Mouse (Mus musculus) gastrocnemius, postnatal 4 days (tissue): ENCODE data around the gene Atp9a. TPM values are rescaled to one million over a fixed set of nuclear protein-coding genes. Genes with fewer than 3 reads are reported as not detected.

Experiments used
- DNase-seq, 2 experiments: peaks; one replicate each; pipeline ENCODE4 v3.0.0; 2021 to 2022; ENCODE audit warnings: low spot score in 2 of 2, mixed read lengths in 2 of 2
- total RNA-seq, 2 experiments: library from RNA; stranded (reverse); gene quantifications; 2 replicates each; pipeline ENCODE4 v1.2.3; 2021

Atp9a gene
- total RNA-seq, 2 experiments from 2014 or later, result 69.3 to 86.1 TPM

DNA sequence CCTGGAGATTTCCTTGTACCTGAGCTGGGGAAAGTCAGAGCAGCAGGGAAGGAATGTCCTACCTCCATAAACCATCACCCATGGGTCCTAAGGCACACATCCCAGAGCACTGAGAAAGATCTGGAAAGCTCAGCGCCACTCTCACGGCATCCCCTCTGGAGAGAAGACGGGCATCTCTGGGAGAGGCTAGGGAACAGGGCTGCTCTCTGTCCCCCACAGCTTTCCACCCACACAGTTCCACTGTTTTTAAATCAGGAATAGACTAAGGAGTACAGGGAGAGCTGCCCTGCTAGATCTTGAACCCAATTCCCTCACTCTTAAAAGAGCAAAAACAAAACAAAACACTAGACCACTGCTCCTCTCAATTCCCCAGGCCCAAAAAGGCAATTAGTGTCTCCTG lies 57.5 kb downstream of the Atp9a start:
- no peak for DNase-seq

- no peak for DNase-seq
Measured at GRCm38 (mm10) chr2:168683520-168684150, 58.6 kb downstream of the Atp9a start.

GRCm38 (mm10) chr2:168682721-168683120 lies 59.5 kb downstream of the Atp9a start:
- DNase-seq, result no peak

DNA sequence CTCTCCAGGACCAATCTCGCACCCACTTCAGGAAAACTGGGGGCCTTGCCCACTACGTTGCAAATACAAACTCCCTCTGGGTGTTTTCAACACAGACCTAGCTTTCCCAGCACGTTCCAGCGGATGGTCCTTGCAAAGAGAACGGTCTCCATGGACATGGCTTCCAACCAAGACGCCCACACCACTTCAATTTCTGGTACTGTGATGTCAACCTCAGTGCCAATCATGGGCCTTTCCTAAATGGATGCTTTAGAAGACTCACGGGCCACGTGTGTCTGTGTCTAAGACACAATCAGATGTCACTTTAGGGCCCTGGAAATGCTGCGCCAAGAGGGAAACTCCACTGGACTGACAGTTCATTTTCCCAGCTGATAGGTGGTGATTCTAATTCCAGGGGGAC lies 60.7 kb downstream of the Atp9a start:
- no peak for DNase-seq

DNA sequence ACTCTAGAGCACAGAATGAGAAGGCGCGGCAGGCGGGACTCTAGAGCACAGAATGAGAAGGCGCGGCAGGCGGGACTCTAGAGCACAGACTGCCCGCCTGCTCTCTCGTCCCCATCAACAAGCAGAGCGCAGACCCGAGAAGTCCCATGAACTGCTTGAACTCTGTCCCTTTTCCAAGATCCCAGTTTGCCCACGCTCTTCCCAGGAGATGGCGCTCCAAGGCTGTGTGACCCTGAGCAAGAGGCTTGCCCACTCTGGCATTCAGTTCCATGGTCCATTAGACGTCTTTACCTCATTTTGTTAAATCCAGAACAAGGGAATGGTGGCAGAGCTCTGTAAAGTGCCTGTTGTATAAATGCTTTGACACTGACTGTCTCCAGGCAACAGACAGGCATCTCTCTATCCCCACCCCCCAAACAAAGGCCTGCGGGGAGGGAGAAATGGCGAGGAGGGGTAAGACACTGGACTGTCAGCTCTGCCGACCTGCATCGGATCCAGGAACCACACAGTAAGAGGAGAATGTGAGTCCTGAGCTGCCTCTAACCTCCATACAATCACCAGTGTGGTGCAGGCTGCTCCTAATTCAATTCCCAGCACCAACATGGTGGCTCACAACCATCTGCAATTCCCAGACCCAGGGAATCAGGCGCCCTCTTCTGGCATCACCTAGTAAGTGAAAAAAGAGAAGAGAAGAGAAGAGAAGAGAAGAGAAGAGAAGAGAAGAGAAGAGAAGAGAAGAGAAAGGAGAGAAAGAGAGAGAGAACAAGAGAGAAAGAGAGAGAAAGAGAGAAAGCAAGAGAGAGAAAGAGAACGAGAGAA lies 62.6 kb downstream of the Atp9a start:
- DNase-seq, result no peak

GRCm38 (mm10) chr2:168678662-168679294 lies 63.4 kb downstream of the Atp9a start:
- DNase-seq, result no peak

DNA sequence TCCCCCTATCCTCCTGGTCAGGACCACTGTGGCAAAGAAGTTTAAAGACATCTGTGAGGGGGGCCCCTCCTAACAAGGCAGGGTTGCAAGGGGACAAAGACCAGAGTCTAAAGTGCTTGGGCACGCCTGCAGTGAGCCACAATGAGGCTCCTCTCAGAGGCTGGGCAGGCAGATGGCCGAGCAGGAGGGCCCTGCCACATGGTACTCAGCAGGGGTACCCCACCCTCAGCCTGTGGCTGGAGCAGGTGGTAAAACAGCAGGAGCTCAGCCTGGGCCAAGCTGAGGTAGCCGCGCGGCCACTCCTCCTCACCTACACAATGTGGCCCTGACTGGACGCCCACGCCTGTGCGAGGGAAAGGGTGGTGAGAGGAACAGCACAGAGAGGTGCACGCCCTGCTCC lies 64.6 kb downstream of the Atp9a start:
- DNase-seq, result no peak

GRCm38 (mm10) chr2:168671724-168672123 lies 70.5 kb downstream of the Atp9a start:
- no peak for DNase-seq

DNA sequence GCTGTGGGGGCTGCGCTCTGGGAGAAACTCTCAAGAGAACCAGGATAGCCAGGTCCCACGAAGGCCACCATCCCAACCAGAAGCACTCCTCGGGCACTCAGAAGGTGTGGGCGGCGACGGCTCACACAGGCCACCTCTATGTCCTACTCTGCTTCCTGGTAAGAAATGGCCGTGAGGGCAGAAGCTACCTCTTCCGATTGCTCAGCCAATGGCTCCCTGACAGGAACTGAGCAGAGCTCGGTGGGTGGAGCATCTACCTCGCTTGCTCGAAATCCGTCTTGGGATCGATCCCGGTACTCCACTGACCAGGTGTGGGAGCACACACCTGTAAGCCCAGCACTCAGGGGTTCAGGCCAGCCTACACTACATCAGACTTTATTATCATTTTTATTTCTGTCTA lies 72.0 kb downstream of the Atp9a start:
- no peak for DNase-seq

GRCm38 (mm10) chr2:168669762-168670161 lies 72.4 kb downstream of the Atp9a start:
- DNase-seq, result no peak

DNA sequence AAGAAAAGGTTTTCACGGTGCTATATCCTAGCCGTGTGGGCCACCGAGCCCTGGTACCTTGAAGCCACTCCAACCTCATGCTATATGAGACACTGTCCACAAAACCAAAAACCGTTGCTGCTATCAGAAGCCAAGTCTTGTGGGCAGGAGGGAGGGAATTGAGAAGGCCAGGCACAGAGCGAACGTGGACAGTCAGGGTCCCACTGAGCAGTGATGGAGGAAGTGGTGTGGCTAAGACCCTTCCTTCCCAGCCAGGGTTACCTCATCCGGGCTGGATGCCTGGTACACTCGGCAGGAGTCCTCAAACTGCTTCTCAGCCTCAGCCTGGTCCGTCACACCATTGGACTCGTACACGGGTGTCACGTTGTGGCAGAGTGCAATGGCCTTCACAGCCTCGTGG lies 74.5 kb downstream of the Atp9a start:
- no peak for DNase-seq

GRCm38 (mm10) chr2:168665680-168666079 lies 76.5 kb downstream of the Atp9a start:
- DNase-seq, result no peak

DNA sequence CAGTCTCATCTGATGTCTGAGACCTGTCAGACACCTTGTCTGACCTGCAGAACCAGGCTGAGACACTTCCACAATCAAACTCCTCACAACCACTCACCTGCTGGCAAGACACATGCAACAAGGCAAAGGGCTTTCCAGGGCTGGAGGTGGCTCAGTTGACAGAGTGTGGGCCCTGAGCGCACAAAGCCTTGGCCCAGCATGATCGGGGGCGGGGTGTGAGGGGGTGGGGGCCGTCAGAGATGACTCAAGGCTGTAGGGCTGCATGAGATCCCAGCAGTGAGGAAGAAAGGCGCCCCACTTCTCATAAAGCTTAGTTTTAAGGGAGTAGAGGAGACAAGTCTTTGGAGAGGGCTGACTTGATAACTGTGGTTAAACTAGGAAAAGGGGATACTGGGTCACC lies 78.5 kb downstream of the Atp9a start:
- no peak for DNase-seq

DNA sequence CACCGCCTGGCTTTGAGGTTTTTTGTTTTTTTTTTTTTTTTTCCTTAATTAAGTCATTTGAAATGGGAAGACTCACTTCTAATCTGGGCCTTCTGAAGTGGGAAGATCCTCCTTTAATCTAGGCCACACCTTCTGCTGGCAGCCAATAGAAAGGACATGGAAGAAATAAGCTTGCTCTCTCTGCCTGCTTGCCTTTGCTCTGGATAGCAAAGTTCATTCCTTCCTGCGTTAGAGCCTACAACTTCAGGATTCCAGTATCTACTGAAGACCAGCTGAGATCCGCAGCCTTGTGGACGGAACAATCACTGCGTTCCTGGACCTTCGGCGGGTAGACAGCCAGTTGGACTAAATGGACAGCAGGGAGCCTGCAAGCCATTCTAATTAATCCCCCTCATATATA lies 79.0 kb downstream of the Atp9a start:
- DNase-seq, result no peak

DNA sequence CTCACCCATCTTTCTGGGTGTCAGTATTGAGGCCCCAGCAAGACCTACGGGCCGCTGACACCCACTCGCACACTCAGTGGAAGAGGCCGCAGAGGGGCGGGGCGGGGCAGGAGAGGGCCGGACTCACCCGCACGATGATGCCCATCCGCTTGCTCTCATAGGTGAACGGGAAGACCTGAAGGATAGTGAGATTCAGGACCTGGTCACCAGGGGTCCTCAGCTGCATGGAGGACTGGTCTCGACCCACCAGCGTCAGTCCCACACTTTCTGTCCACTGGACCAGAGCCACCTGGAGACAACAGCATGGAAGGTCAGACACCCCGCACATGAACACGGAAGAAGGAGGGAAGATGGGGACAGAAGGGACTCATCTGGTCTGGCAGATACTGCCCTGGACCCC lies 80.4 kb downstream of the Atp9a start:
- DNase-seq, result no peak

- DNase-seq, result no peak
Measured at GRCm38 (mm10) chr2:168660344-168660743, 81.9 kb downstream of the Atp9a start.

GRCm38 (mm10) chr2:168658551-168658950 lies 83.7 kb downstream of the Atp9a start:
- DNase-seq, result no peak

DNA sequence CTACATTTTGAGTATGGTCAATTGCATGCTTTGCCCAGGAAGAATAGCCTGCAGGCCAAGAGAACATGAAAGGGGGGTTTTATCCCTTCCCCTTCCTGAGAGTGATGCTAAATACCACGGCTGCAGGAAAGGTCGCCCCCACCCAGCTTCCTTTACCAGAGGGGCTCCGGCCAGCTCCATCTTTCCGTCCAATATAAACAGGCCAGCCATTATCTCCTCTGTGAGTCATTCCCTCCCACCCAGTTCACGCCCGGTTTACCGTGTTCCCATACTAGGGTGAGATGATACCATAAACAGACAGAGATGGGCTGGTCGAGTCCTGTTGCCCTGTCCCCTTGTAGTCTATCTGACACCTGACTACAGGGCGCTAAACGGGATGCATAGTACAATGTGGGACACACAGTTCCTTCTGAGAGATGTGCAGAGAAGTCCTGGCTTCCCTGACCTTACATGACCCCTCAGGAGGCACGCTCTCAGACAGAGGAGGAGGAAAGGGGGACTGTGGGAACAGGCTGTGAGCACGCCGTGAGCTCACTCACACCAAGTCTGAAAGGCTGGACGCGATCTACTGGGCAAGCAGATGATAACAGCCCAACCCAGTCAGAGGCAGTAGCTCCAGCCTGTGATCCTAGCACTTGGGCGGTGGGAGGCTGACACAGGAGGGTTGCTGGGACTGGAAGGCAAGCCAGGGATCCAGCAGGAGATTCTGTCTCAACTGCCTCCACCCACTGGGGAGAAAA lies 85.5 kb downstream of the Atp9a start:
- no peak for DNase-seq

DNA sequence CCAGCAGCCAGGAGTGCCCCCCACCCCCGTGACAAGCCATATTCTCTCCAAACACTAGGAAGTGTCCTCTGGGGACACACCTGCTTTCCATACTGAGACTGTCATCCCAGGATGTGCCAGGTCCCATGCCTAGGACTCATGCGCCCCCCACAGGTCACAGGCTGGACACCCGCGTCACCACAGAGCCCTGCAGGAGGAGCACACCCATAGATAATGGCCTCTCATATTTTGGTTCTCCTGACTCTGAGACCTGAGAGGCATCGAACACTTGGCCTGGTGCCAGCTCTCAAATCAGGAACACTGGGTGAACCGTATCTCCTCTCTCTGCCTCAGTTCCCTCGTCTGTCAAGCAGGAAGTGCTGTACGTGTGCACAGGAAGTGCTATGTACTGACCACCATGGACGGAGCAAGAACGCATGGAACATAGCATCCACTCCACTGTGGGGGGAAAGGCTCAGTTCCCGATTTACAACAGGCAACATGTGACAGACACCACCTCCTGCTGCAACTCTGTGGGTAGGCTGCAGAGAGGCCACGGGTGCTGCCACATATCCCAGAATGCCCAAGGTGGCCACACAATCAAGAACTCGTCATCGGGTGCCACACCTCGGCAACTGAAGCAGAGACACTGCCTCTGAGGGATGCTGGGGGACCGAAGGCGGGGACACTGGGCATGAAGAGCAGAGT lies 87.1 kb downstream of the Atp9a start:
- DNase-seq, result no peak

DNA sequence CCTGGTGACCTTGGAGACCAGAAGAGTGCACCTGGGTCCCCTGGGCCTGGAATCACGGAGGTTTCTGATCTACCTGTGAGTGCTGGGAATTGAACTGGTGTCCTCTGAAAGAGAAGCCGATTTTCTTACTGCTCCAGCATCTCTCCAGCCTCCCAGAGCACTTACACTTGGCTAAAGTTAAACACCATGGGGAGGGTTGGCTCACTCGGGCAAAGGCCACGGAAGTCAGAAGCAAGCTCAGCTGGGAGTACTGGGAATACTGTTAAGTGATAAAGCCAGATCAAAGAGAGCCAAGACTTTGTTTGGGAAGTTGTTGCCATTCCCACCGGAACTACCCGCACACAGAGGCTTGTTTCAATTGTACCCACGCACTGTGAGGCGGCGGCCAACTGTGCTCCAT lies 87.7 kb downstream of the Atp9a start:
- no peak for DNase-seq

- DNase-seq, result no peak
Measured at GRCm38 (mm10) chr2:168651757-168652156, 90.5 kb downstream of the Atp9a start.
